Mouse (Mus musculus) midbrain, embryonic 11.5 days (tissue): Measurements from ENCODE around the gene St6galnac6. TPM values are rescaled to one million over a fixed set of nuclear protein-coding genes. Genes with fewer than 3 reads are reported as not detected.

Source experiments
- ATAC-seq: fragments of 200-750 bp; cut with Nextera tagmentation; 2 replicates; pipeline ENCODE4 v1.8.0; 2017; ENCODE audit warnings: moderate TSS enrichment, moderate library complexity; ENCODE audit not compliant: low FRiP score
- DNase-seq: peaks from one replicate; pipeline ENCODE4 v3.0.0; 2015; ENCODE audit warnings: low spot score; ENCODE audit errors: missing footprints
- H3K27ac ChIP-seq: fragments of 300-500 bp; sonication (generic); 2 replicates; pipeline ENCODE4 v1.5.1; 2014; ENCODE audit warnings: low read depth, low read length
- H3K27me3 ChIP-seq: fragments of 300-500 bp; sonication (generic); 2 replicates; pipeline ENCODE4 v1.6.1; 2014; ENCODE audit warnings: mild to moderate bottlenecking, low read length, moderate library complexity, mixed read lengths; ENCODE audit not compliant: control insufficient read depth, insufficient read depth
- H3K36me3 ChIP-seq: fragments of 300-500 bp; sonication (generic); 2 replicates; pipeline ENCODE4 v1.6.1; 2014; ENCODE audit warnings: mild to moderate bottlenecking, low read length, moderate library complexity, mixed read lengths; ENCODE audit not compliant: control insufficient read depth, insufficient read depth
- H3K4me1 ChIP-seq: fragments of 300-500 bp; sonication (generic); 2 replicates; pipeline ENCODE4 v1.6.1; 2014; ENCODE audit warnings: low read length; ENCODE audit not compliant: control insufficient read depth, insufficient read depth
- H3K4me2 ChIP-seq: fragments of 300-500 bp; sonication (generic); 2 replicates; pipeline ENCODE4 v1.6.1; 2014; ENCODE audit warnings: mild to moderate bottlenecking, moderate library complexity
- H3K4me3 ChIP-seq: fragments of 300-500 bp; sonication (generic); 2 replicates; pipeline ENCODE4 v1.5.1; 2014; ENCODE audit warnings: low read depth, low read length
- H3K9ac ChIP-seq: fragments of 300-500 bp; sonication (generic); 2 replicates; pipeline ENCODE4 v1.6.1; 2014; ENCODE audit warnings: low read length
- H3K9me3 ChIP-seq: fragments of 300-500 bp; sonication (generic); 2 replicates; pipeline ENCODE4 v1.6.1; 2016; ENCODE audit warnings: low read length; ENCODE audit not compliant: control insufficient read depth
- WGBS: fragments of 180-500 bp; shearing (Covaris S2); extraction: QIAGEN DNeasy Blood & Tissue Kit; methylation state at CpG from one replicate; pipeline ENCODE4 v1.1.7; 2014; 5-methylcytosine and 5-hydroxymethylcytosine counted together
- polyA plus RNA-seq: library from polyadenylated mRNA; unstranded; fragments of >200 nt; fragmentation: Nextera tagmentation; extraction: Ambion mirVana; gene quantifications from 2 replicates; pipeline ENCODE4 v1.2.1, GENCODE M21; 2014

Gene St6galnac6
- polyA plus RNA-seq, 1 experiment from 2014 or later, result 4.5 TPM

GRCm38 (mm10) chr2:32596725-32597124 is 2.8 kb upstream of the St6galnac6 start:
- Histone ChIP-seq H3K9ac (no peak overlapping the region), H3K36me3 (no peaks in the 10 kb centered on the region), H3K27ac (no peak overlapping the region), H3K4me2 (no peak overlapping the region), H3K27me3 (no peaks in the 10 kb centered on the region), H3K4me1 (no peaks in the 10 kb centered on the region), H3K9me3 (no peaks in the 10 kb centered on the region), H3K4me3 (no peak overlapping the region)
- WGBS, result 94% methylated on average over 13 of the region's 13 CpGs
- ATAC-seq, result no peak
- no peak for DNase-seq

DNA sequence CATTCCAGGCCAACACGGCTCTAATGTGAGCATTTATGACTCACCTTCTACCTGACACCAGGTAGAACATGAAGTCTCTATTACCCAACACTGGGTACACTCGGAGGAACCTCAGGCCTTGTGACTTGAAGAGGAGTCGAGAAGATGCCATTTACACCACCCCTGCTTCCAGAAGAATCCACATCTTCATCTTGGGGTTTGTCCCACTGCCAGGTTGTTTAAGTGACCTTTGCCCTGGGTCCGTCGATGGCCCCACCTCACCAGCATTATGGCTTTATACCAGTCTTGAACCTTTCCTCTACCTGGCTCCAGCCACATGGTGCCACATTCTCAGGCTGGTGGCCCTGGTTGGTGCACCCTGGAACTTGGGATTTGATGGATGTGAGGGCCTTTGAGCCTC is 2.3 kb upstream of the St6galnac6 start:
- H3K4me3 ChIP-seq, result no peak overlapping the region
- no peaks in the 10 kb centered on the region for H3K9me3 ChIP-seq
- no peak overlapping the region for H3K27ac ChIP-seq
- DNase-seq (no peak), ATAC-seq (no peak)
- no peaks in the 10 kb centered on the region for H3K36me3 ChIP-seq
- WGBS, result 84% methylated on average over 5 of the region's 5 CpGs
- no peak overlapping the region for H3K4me2 ChIP-seq
- H3K9ac ChIP-seq, result no peak overlapping the region
- no peaks in the 10 kb centered on the region for H3K27me3 ChIP-seq
- no peaks in the 10 kb centered on the region for H3K4me1 ChIP-seq

DNA sequence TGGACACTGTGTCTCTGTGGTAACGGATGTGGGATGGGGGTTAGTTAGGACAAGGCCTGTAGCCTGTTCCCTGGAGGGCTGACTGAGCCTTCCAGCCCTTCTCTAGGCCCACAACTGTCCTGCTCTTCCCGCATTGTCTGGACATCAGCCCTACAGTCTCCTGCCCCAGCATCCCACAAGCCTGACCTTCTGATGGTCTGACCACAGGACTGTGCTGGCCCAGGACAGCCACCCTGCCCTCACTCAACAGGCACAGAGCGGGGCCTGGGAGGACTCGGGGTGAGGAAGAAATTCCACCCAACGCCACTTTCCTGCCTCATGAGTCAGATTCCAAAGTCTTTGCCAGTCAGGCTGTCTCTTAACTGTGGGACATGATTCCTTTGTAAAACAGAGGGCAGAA is 1.8 kb upstream of the St6galnac6 start:
- no peaks in the 10 kb centered on the region for H3K9me3 ChIP-seq
- WGBS, result 86% methylated on average over 5 of the region's 5 CpGs
- H3K4me1 ChIP-seq, result no peaks in the 10 kb centered on the region
- H3K4me2 ChIP-seq, result no peak overlapping the region
- DNase-seq (no peak), ATAC-seq (no peak)
- no peaks in the 10 kb centered on the region for H3K27me3 ChIP-seq
- H3K4me3 ChIP-seq, result no peak overlapping the region
- no peak overlapping the region for H3K9ac ChIP-seq
- H3K27ac ChIP-seq, result no peak overlapping the region
- H3K36me3 ChIP-seq, result no peaks in the 10 kb centered on the region

DNA sequence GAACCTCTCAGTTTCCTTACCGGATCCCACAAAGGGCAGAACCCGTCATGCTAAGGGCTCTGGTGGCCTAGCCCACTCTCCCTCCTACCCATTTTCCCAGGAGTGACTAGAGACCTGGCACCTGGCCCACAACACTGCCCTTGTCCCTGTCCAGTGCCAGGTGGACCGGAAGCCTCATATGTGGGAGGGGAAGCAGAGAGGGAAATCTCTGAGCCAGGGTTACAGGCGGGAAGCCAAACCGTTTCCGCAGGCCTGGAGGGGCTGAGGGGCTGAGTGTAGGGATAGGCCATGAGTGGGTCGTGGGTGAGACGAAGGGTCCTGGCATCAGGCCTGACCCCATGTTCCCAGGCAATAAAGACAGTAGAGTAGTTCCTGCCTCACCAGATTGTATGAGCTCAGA is 1.0 kb upstream of the St6galnac6 start:
- ATAC-seq (no peak), DNase-seq (no peak)
- no peaks in the 10 kb centered on the region for H3K27me3 ChIP-seq
- H3K4me1 ChIP-seq, result no peaks in the 10 kb centered on the region
- no peak overlapping the region for H3K4me3 ChIP-seq
- no peaks in the 10 kb centered on the region for H3K36me3 ChIP-seq
- H3K27ac ChIP-seq, result no peak overlapping the region
- H3K4me2 ChIP-seq, result no peak overlapping the region
- H3K9me3 ChIP-seq, result no peaks in the 10 kb centered on the region
- 91% methylated on average over 8 of the region's 8 CpGs for WGBS
- no peak overlapping the region for H3K9ac ChIP-seq

- H3K4me3 ChIP-seq, result no peak overlapping the region
- H3K36me3 ChIP-seq, result no peaks in the 10 kb centered on the region
- H3K9me3 ChIP-seq, result no peaks in the 10 kb centered on the region
- H3K4me1 ChIP-seq, result no peaks in the 10 kb centered on the region
- no peak for DNase-seq
- no peak overlapping the region for H3K4me2 ChIP-seq
- WGBS, result 44% methylated on average over 8 of the region's 8 CpGs
- H3K9ac ChIP-seq, result no peak overlapping the region
- no peak overlapping the region for H3K27ac ChIP-seq
- ATAC-seq, result peak; percentile 60; the same call in 1 of the 2 replicates
- no peaks in the 10 kb centered on the region for H3K27me3 ChIP-seq
Observed at GRCm38 (mm10) chr2:32601417-32602065, 2.0 kb downstream of the St6galnac6 start.

DNA sequence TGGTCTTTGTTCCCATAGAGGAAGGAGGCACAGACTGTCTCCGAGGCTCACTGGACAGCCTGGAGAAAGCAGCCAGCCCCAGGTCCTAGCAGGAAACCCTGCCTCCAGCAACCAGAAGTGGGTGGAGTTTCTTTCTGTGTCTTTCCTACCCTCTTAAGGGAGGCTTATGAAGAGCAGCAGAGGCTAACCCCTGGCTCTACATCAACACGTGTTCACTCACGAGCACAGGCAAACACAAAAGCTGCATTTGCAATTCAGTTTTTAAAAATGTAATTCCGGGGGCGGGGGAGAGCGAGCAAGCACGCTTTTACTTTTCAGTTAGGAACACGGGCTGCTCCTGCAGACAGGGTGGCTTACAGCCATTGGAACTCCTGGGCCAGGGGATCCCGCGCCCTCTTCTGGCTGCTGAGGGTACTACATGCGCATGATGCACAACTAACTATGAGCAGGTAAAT is 3.1 kb downstream of the St6galnac6 start:
- peak; percentile 99 for DNase-seq
- peak overlapping the region; percentile 17 for H3K4me3 ChIP-seq
- peaks cover 7% of the 10 kb centered on the region for H3K4me1 ChIP-seq
- H3K36me3 ChIP-seq, result no peaks in the 10 kb centered on the region
- WGBS, result 0% methylated on average over 11 of the region's 11 CpGs
- no peaks in the 10 kb centered on the region for H3K9me3 ChIP-seq
- H3K27me3 ChIP-seq, result no peaks in the 10 kb centered on the region; the same call in 1 of the 2 replicates
- H3K4me2 ChIP-seq, result peak overlapping the region; percentile 31
- 0 out of 2 replicates have a peak overlapping the region, but pooled peaks have one; percentile 6 for H3K9ac ChIP-seq
- H3K27ac ChIP-seq, result no peak overlapping the region
- 0 out of 2 replicates have a peak, but pooled peaks have one; percentile 33 for ATAC-seq

DNA sequence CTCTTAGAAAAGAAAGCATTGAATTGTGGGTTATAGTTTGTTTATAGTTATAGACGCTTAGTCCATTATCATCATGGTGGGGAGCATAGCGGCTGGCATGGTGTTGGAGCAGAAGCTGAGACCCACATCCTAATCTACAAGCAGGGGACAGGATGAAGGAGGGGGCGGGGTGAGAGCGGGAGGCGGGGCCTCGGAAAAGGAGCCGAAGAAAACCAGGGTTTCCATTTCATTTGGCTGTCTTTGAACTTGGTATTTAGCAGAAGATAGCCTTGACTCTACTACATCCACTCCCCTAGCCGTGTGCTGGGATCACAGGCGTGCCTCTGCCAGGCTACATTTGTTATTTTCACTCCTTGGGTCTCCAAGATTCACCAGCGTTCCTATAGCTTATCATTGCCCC is 5.1 kb downstream of the St6galnac6 start:
- Histone ChIP-seq H3K4me2 (no peak overlapping the region), H3K27me3 (no peaks in the 10 kb centered on the region; the same call in 1 of the 2 replicates), H3K9ac (no peak overlapping the region), H3K9me3 (no peaks in the 10 kb centered on the region), H3K4me3 (no peak overlapping the region), H3K36me3 (no peaks in the 10 kb centered on the region), H3K4me1 (peaks cover 17% of the 10 kb centered on the region), H3K27ac (no peak overlapping the region)
- 42% methylated on average over 10 of the region's 10 CpGs for WGBS
- DNase-seq, result no peak
- ATAC-seq, result no peak

DNA sequence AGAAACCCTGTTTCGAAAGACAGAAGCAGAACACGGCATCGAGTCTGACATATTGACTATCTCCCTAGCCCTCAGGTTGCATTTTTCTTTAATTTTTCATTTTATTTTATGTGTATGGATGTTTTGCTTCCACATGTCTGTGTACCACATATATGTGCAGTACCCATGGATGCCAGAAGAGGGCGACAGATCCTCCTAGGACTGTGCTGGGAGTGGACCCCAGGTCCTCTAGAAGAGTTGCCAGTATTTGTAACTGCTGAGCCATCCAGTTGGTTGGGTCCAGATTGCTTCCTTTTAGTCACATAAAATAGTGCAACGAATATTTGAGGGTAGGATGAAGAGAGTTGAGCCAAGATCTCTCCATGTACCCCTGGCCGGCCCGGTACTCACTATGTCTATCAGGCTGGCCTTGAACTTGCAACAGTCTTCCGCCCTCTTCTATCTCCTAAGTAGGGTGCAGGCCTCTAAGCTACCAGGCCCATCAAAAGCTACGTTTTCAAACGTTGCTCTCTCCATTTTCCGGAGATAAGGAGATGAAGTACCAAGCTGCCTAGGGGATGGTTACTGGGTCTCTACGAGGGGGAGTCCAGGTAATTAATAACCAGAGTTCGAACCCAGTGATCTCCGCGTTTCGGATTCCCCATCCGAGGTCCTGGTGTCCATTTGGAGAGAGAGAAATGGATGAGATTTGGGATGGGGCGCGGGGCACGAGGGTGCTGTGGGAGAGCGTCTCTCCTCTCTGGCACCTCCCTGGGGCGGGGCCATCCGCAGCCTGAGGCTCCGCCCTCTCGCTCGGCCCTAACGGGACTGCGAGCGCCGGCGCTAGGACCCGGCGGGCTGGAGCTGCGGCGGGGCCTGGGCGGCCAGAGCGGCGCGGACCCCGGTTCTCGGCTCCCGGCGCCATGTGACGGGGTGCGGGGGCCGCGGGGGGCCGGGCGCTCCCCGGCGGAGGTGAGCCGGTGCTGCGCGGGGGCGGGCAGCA is 6.9 kb downstream of the St6galnac6 start:
- DNase-seq (peak; percentile 98), ATAC-seq (peak; percentile 83)
- 11% methylated on average over 51 of the region's 55 CpGs for WGBS
- H3K9ac ChIP-seq, result peak overlapping the region; percentile 78
- no peaks in the 10 kb centered on the region for H3K36me3 ChIP-seq
- H3K9me3 ChIP-seq, result no peaks in the 10 kb centered on the region
- H3K4me2 ChIP-seq, result peak overlapping the region; percentile 93
- H3K27ac ChIP-seq, result no peak overlapping the region
- H3K4me1 ChIP-seq, result peaks cover 21% of the 10 kb centered on the region
- H3K27me3 ChIP-seq, result no peaks in the 10 kb centered on the region; the same call in 1 of the 2 replicates
- peak overlapping the region; percentile 68 for H3K4me3 ChIP-seq
